Mouse (Mus musculus) 3T3-L1 (cell line): ENCODE results near the gene Ppp1r1b.
"Not testable (repeated sequence)": the region's sequence is repeated elsewhere in the genome, so short reads cannot be mapped to it uniquely, and the experiment has no call there.

Experiments
- DNase-seq: peaks from one replicate; pipeline ENCODE4 v3.0.0-alpha.2; 2015; ENCODE audit warnings: low read depth, low spot score

Ppp1r1b gene

DNA sequence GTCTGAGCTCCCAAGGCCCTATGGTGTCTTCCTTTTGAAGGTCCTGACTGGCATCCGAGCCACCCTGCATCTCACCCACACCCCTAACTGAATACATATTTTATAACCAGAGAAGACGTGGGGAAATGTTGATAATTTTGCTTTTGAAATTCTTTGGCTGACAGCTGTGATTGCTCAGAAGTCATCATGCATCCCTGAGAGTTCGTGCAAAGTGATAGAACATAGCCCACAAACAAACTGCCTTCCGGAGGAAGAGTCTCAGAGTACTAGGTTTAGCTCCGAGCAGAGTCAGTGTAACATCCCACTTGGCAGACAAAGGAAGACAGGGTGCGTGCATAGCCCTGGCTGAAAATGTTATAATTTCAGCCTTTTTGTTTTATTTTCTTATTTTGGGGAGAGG lies 25.0 kb downstream of the Ppp1r1b start:
- no peak for DNase-seq

DNA sequence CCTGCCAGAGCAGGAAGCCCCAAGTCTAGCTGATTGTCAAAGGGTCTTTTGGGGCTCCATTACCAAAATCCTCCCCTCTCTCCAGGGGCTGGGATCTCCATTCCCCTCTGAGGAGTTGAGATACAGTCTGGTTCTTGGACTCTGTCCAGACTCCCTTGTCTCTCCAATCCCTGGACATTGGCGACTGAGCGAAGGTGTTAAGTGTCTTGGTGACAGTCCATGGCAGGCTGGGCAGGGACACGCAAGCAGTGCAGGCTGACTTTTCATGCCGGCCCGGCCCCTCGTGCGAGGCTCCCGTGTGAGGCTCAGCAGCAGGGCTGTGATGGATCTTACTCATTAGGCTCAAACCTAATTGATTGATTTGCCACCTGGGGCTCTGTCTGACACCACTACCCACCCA lies 26.1 kb downstream of the Ppp1r1b start:
- no peak for DNase-seq

DNA sequence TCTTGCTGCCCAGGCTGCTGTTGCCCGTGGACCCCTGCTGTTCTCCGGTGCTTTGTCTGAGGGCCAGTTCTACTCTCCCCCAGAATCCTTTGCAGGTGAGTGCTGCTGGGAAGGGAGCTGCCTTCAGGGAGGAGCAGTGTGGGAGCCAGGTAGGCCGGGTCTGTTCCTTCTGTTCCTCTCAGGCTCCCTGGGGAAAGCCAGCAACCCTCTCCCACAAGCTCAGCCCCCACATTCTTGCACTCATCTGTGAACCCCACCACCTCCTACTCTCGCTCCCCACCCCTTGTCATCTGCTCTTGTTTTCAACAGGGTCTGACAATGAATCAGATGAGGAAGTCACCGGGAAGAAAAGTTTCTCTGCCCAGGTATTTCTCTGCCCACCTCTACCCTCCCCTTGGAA lies 28.6 kb downstream of the Ppp1r1b start:
- no peak for DNase-seq

DNA sequence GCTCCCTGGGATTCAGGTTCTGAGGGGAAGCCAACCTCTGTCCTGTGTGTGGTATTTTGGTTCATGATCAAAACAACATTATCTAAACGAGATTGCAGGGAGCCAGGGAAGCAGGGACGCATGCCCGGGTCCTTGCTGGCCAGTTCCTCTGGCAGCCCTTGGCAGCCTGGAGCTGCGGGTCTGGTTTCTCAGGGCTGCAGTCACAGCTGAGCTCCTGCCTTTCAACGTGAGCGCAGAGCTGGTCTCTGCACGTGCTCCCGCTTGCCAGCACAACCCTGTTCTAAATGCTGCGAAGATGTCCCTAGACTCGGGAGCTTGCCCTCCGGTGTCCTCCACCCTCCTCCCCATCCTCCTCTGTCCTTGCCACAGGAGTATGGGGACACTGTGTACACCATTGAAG lies 29.6 kb downstream of the Ppp1r1b start:
- no peak for DNase-seq

DNA sequence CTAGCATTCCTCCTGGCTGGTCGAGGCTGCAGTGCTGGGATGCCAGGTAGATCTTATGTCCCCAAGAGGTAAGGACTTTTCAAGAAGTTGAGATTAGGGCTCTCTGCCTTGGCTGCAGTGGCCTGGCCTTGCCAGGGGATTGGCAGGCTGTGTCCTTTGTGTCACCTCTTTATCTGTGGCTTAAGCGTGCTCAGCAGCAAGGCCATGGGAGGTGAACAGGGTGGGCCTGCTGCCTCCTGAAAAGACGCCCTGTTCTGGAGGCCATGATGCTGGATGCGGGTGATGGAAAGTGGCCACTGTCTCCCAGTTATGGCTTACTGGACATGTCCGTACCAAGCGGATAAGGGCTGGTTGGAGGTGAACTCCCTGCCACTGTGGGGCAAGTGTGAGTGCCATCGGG lies 31.2 kb downstream of the Ppp1r1b start:
- DNase-seq, result no peak

DNA sequence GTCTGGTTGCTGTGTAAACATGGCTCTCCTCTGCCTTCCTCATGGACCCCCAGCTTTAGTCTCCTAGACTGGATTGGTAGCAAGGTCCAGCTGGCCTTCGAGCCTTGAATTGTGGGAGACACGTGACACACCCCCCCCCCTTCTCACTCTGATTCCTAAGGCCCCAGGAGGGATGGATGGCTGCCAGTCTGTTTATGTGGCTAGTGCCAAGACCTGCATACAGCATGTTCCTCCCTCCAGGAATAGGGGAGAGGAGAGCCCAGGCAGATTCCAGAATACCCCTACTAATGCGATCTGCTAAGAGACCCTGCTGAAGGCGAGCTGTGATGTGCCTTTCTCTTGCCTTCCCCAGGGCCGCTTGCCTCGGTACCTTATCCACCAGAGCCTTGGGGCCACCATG lies 31.9 kb downstream of the Ppp1r1b start:
- no peak for DNase-seq

DNA sequence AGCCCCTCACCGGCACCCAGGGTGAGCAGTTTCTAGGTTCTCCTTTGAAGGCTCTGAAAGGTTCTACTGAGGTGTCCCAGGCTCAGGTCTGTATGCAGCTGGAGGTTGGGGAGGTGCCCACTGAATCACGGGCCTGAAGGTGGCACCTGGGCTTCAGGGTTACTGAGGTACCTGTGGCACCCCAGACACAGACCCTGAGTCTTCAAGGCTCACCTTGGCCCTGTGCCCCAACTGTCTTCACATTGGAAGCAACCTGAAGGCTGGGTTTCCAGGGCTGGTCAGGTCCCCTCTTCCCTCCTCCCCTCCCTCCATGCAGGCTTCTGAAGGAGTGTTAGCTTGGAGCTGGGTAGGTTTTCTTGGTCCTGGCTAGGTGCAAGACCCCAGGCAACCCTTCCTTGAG lies 33.4 kb downstream of the Ppp1r1b start:
- no peak for DNase-seq

DNA sequence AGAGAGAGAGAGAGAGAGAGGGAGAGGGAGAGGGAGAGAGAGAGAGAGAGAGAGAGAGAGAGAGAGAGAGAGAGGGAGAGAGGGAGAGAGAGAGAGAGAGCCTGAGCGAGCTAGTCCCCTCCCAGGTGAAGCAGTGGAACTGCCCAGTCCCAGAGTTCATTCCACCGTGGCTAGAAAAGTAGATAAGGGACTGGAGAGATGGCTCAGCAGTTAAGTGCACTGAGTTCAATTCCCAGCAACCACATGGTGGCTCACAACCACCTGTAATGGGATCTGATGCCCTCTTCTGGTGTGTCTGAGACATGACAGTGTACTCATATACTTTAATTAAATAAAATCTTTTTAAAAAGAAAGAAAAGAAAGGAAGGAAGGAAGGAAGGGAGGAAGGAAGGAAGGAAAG lies 34.2 kb downstream of the Ppp1r1b start:
- DNase-seq, result not testable (repeated sequence)

DNA sequence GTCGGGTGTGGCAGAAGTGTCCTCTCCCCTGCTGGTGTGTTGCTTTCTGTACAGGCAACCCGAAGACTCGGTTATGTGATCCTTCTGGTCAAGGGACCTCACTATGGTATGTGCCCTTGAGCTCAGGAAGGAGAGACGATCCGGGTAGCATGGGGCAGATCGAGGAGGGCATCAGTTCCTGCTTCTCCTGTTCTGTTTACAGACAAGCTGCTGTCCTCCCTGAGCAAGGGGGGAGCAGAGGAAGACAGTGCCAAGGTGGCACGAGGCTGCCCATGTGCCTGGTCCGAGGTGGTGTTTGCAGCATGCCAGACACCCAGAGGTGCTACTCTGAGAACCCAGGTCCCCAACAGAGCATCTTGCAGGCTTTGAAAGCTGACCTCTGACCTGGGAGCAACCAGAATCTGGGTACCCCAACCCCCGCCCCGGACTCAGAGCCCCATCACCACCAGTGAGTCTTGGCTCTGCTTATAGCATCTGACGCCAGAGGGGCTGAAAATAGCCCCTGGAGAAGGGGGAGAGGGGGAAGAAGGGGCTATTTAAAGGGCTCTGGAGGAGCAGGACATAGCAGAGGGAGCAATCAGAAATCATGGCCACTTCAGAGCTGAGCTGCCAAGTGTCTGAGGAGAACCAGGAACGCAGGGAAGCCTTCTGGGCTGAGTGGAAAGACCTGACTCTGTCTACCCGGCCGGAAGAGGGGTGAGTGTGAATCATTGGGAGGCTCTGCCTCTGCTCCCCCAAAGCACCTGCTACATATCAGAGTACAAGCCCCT lies 35.2 kb downstream of the Ppp1r1b start, which contains the start of gene Tcap:
TSS of gene Tcap (plus strand) at position 551 of the 770 bp plus-strand sequence.
- no peak for DNase-seq

DNA sequence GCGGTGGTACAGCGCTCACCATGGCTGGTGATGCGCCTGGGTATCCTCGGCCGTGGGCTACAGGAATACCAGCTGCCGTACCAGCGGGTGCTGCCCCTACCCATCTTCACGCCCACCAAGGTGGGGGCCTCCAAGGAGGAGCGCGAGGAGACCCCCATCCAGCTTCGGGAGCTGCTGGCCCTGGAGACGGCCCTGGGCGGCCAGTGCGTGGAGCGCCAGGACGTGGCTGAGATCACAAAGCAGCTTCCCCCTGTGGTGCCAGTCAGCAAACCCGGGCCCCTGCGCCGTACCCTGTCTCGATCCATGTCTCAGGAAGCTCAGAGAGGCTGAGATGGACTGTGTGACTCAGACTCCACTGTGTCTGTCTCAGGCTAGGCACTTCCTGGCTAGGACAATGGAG lies 36.0 kb downstream of the Ppp1r1b start:
- DNase-seq, result no peak

DNA sequence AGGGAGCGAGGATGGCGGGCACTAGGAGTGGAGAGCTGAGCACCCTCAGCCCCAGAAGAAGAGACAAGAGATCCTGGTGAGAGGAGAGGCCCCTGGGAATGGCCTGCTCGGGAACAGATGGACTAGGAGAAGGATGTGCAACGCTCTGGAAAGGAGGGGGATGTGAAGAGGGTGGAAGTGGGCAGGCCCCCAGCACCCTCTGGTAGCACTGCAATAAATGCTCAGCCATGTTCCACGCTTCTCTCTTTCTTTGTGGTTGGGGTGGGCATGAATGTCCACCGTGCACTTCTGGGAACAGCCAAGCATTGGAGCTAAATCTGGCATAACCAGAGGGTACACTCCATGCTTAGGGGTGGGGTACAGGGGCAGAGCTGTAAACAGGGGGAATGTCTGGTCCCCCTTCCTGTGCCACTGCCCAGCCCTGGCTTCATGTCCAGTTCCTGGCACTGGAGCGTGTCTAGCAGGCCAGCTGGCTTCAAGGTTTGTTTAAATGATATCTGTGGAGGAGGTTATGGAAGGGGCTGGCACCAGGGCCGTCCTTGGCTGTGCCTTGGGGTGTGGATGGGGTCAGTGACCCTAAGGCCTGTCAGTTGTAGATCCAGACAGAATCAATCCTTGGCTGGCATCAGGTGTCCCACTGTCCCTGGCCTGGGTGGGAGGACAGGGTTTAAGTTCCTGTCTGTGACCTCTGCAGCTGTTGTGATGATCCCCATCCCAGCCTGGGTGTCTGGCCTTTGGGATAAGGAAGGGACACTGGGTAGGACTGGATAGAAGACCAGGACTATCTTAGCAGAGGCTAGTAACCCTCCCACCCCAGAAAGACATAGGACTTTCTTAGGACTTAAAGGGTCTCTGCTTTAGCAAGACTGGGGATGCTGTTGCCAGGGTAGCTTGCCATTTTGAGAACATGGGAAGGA lies 36.8 kb downstream of the Ppp1r1b start:
- no peak for DNase-seq

DNA sequence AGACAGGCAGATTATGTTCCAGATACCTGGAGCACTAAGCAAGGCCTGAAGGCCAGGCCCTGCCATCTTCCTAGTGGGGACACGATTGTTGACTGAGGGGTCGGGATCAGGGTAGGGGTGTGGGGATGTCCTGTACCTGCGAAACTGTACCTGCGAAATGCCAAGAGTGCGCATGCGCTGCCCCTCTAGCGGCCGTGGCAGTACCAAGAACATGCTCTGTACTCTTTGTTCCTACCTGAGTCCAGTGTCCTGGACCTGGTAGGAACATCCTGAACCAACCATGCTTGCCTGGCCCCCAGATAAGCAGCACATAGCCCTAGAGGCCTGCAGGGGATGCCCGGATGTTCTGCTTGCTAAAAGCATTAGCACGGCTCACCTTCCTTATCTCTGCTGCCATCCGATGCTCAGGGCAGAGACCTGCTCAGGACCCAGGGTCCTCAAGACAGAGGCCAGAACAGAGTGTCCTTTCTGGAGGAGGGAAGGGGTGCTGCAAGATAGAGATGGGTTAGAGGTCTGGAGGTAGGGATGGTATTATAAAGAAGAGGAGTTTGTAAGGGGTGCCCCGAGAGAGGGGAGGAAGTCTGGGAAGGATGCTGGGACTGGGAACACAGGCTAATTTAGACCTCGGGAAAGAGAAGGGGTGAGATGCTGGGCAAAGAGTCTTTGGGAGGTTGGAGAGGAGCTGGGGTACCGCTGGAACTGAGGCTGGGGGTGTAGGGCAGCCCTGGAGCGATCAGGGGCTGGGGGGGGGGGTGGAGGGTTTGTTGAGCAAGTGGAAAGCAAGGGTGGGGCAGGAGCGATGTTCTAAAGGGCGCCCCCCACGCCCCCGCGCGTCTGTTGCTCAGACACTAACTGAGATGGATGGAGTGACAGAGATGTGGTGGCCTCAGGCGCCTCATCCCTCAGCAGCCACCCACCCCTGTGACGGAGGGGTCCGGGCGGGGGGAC lies 37.7 kb downstream of the Ppp1r1b start, which contains the start of gene Pnmt:
TSS of gene Pnmt (plus strand) at position 813 of the 948 bp plus-strand sequence.
- no peak for DNase-seq

DNA sequence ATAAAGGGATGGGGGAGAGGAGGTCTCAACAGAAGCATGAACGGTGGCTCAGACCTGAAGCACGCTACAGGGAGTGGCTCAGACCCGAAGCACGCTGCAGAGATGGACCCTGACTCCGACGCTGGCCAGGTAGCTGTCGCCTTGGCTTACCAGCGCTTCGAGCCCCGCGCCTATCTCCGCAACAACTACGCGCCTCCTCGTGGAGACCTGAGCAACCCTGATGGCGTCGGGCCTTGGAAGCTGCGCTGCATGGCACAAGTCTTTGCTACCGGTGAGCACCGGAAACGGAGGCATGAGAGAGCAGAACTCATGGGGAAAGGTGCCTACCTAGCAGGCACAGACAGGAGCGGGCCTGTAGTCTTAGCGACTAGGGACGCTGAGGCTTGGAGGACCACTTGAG lies 38.4 kb downstream of the Ppp1r1b start:
- DNase-seq, result no peak

DNA sequence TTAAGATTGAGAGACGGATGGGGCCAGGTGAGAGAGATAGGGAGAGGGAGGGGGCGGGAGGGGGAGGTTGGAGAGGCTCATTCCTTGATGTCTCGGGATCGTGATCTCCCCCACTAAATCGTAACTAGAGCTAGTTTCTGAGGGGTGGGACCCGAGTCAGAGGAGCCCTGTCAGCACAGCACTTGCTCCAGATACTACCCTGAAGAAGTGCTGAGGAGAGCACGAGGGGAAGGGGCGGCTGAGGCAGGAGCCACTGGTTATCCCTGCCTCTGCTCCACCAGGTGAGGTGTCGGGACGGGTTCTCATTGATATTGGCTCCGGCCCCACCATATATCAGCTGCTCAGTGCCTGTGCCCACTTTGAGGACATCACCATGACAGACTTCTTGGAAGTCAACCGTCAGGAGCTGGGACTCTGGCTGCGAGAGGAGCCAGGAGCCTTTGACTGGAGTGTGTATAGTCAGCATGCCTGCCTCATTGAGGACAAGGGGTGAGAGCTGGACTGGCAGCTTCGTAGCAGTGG lies 38.9 kb downstream of the Ppp1r1b start:
- no peak for DNase-seq

DNA sequence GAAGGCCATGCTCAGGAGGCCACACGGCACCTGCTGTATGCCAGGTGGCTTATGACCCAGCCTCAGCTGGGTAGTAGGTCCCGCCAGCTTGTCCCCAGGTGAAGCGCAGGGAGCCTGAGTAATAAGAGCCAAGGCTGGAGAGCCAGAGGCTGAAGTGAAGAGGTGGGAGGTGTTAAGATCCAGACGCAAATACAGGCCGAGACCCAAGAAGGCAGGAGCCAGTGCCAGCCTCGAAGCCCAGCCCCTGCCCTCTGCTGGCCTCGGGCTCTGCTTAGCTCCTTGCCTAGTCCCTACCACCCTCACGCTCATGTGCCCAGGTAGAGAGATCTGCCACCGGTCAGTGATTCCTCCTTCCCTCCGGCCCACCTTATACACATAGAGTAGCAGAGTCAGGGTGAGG lies 40.1 kb downstream of the Ppp1r1b start:
- DNase-seq, result no peak

DNA sequence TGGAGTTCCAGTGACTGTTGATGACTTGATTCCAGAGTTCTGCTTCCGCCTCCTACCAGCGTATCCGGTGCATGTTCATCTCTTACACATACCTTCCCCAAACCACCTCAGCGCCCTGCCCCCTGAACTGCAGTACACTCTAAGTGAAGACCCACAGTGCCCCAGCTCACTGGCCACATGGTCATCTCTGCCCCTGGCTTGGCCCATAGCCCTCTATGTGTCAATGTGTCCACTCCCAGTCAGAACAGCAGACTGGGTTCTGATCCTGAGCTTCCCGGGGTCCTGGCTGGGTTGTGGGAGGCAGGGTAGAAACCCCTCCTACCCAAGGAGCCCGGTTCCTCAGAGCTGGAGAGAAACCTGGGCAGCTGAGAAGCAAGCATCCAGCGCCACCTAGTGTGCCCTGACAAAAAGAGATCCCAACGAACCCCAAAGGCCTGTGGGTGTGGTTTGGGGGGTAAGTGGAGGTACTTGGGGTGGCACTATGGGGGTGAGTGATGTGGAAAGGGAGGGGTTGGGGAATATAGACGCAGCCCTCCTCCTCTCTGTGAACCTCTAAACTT lies 41.1 kb downstream of the Ppp1r1b start:
- peak; percentile 56 for DNase-seq

DNA sequence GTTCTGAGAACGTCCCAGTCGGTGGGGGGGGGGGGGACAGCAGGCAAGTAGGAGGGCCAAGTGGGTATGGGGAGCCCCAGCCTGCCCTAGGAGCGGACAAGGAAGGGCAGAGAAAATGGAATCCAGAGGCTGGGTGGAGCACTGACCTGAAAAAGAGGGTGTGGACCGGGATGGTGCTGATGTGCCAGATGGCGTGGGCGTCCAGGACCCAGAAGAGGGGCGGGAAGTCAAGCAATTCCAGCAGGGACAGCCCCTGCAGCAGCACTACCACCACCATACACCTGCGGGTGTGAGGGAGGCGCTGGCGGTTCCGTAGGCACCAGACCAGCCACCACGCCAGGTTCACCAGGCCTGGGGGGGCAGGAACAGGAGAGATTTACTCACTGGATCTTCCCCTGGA lies 41.9 kb downstream of the Ppp1r1b start:
- DNase-seq, result no peak

DNA sequence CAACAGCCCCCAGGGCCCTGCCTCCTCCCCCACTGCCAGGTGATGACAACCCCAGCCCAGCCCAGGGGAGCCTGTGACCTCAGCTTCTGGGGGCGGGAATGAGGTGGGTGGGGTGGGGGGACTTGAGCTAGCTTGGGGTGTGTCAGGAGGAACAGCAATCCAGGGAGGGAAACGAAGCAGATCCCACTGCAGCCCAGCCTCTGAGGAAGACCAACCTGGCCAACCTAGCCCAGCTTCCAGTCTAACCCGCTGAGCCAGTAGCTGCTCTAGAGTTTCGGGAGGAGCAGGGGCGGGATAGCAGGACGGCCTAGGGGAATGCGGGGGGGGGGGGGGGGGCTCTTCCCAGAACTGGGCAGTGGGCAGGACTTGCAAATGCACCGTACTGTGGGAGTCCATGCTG lies 43.8 kb downstream of the Ppp1r1b start:
- DNase-seq, result no peak

DNA sequence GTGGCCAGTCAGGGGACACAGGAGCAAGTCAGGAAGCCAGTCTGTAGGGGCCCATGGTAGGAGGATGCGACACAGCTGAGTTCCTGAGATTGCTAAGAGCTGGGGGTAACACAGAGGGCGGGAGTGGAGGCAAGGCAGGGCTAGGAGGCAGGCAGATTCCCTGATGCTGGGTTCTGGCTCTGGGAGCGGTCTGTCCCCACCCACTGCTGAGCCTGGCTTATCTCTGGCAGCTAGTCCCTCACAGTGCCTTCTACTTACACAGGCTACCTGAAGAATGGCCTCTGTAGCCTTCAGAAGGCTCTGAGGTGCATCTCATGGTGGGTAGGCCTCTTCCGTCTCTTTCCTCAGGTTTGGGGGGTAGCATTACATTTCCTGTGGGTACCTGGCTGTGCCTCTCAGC lies 44.4 kb downstream of the Ppp1r1b start:
- no peak for DNase-seq

DNA sequence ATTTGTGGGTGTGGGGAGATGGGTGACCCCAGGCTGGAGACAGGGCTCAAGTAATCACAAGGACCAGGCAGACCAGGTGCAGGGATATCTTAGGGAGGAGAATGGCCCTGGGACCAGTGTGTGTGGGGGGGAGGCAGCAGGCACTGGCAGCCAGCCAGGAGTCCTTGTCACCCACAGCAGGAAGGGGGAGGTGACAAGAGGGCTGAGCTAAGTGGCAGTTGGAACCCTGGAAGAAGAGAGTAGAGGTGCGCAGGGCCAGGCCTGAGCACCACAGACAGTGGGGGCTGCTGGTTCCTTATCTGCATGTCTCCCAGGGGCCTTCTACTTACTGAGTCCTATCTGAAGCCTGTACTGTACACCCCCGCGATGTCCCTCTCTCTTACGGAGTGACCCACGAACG lies 45.1 kb downstream of the Ppp1r1b start:
- DNase-seq, result no peak

DNA sequence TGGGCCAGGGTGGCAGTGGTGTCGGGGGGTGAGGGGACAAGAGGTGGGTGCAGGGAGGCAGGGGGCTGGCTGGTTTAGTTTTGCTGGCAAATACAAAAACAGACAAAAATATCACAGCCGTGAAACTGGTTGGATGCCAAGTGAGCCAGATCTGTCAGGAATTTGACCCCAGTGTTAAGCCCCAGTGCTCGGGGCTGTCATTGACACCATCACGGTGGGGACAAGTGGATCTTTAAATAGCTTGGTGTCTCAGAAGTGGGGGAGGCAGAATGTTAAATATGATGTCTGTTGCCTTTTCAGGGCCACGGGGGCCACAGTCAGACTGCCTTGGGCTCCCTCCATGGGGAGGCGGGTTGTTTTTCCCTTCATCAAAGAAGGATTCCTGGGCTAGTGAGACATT lies 46.1 kb downstream of the Ppp1r1b start:
- no peak for DNase-seq
